8 mouse cellular contexts compared by ENCODE assay signal in genomic region chr4:129020454-129020853, GRCm38 (mm10). TPM values are rescaled to one million over a fixed set of nuclear protein-coding genes. Genes with fewer than 3 reads are reported as not detected.
DNase-seq lines count a peak whose midpoint lies in the region; ATAC-seq and TF ChIP-seq lines count a peak whose summit lies in the region.

No protein-coding gene starts in this region.

- no peak for TF ChIP-seq CTCF in layer of hippocampus, adult 2 months (conservative IDR thresholded peaks at IDR 0.05)

- ATAC-seq in heart, embryonic 13.5 days (ENCODE audit: extremely low read depth, insufficient number of reproducible peaks, low FRiP score, low TSS enrichment) = no peak
- ATAC-seq in erythroid progenitor cell, adult 5-6 weeks (replicated peaks; ENCODE audit: low FRiP score, poor library complexity, severe bottlenecking) = no peak

- H3K4me2 ChIP-seq in heart, embryonic 13.5 days = no peak overlapping the region

- H3K36me3 ChIP-seq in heart, embryonic 13.5 days = no peaks in the 10 kb centered on the region

- H3K27me3 ChIP-seq in heart, embryonic 13.5 days (replicated peaks) = no peaks in the 10 kb centered on the region

- H3K9me3 ChIP-seq in heart, embryonic 13.5 days = no peaks in the 10 kb centered on the region

- H3K4me3 ChIP-seq in heart, embryonic 13.5 days = no peak overlapping the region
- no peak overlapping the region for H3K4me3 ChIP-seq in layer of hippocampus, adult 2 months

- H3K4me1 ChIP-seq in heart, embryonic 13.5 days = peaks cover 63% of the 10 kb centered on the region

- peak; percentile 23 to 65 for DNase-seq in urinary bladder, adult 18-20 months (ENCODE audit: low spot score in 2 of 2)
- no peak for DNase-seq in urinary bladder, adult 2 months (ENCODE audit: low spot score)
- DNase-seq in cerebellum, postnatal 14 days = peak; percentile 79 to 87
- DNase-seq in layer of hippocampus, adult 2 months (ENCODE audit: low spot score in 2 of 2) = peak; percentile 69 to 77
- peak; percentile 66 for DNase-seq in lung, postnatal 25 days (ENCODE audit: low spot score)
- DNase-seq in urinary bladder, postnatal 25 days (ENCODE audit: low spot score) = peak; percentile 49

- WGBS in heart, embryonic 13.5 days = 29% methylated on average over 6 of the region's 6 CpGs

- H3K27ac ChIP-seq in heart, embryonic 13.5 days (replicated peaks) = peak overlapping the region; percentile 64
- peak overlapping the region; percentile 14; the same call in 1 of the 2 replicates for H3K27ac ChIP-seq in layer of hippocampus, adult 2 months

- H3K9ac ChIP-seq in heart, embryonic 13.5 days = peak overlapping the region; percentile 38; the same call in 1 of the 2 replicates

RNA-seq across cellular contexts. Expression of gene Ak2, which starts 28.7 kb away (rescaled TPM):
- 59.2 and 75.5 TPM in 2 replicates for polyA plus RNA-seq in urinary bladder, adult 2 months (2012; rRNA removed)
- 147 and 167 TPM in 2 replicates for polyA plus RNA-seq in heart, embryonic 13.5 days (2015; fragmentation: Nextera tagmentation; extraction: Ambion mirVana)
- total RNA-seq in layer of hippocampus, adult 2 months (2021) = 10 to 100 TPM; 26.1 to 29.1 TPM
- total RNA-seq in erythroid progenitor cell, adult 5-6 weeks (2015; ENCODE audit: low replicate concordance) = 29.2 and 36.9 TPM in 2 replicates
- total RNA-seq in erythroid progenitor cell, adult 5-6 weeks (2017; ENCODE audit: low replicate concordance) = 25.0 and 34.1 TPM in 2 replicates

RNA-seq across cellular contexts. Expression of gene Rnf19b, which starts 37.6 kb away (rescaled TPM):
- 25.9 and 28.9 TPM in 2 replicates for polyA plus RNA-seq in urinary bladder, adult 2 months (2012; rRNA removed)
- 5.7 and 6.2 TPM in 2 replicates for polyA plus RNA-seq in heart, embryonic 13.5 days (2015; fragmentation: Nextera tagmentation; extraction: Ambion mirVana)
- total RNA-seq in layer of hippocampus, adult 2 months (2021) = 10 to 100 TPM; 41.0 to 42.4 TPM
- total RNA-seq in erythroid progenitor cell, adult 5-6 weeks (2015; ENCODE audit: low replicate concordance) = 5.4 and 5.9 TPM in 2 replicates
- 15.3 and 22.7 TPM in 2 replicates for total RNA-seq in erythroid progenitor cell, adult 5-6 weeks (2017; ENCODE audit: low replicate concordance)

RNA-seq across cellular contexts. Expression of gene Azin2, which starts 58.2 kb away (rescaled TPM):
- 18.8 and 18.9 TPM in 2 replicates for polyA plus RNA-seq in urinary bladder, adult 2 months (2012; rRNA removed)
- polyA plus RNA-seq in heart, embryonic 13.5 days (2015; fragmentation: Nextera tagmentation; extraction: Ambion mirVana) = 7.4 TPM in 2 replicates
- total RNA-seq in layer of hippocampus, adult 2 months (2021) = 10 to 100 TPM; 35.2 to 39.9 TPM
- 3.4 TPM in 1 of 2 replicates, not detected in the other for total RNA-seq in erythroid progenitor cell, adult 5-6 weeks (2015; ENCODE audit: low replicate concordance)
- not detected in 2 replicates for total RNA-seq in erythroid progenitor cell, adult 5-6 weeks (2017; ENCODE audit: low replicate concordance)

Comparison
In these comparisons a context has a peak if more than half of its experiments do, and no peak if none do; other contexts are left out.
1. RNA of gene Azin2, which starts 58.2 kb away (total RNA-seq): 35.2 to 39.9 TPM in layer of hippocampus, adult 2 months; 3.4 TPM in erythroid progenitor cell, adult 5-6 weeks; every median in the first group is over 4 times any median in the second.